Mouse (Mus musculus) forebrain, postnatal 0 days (tissue): ENCODE results near the gene Opn1sw. TPM values are rescaled to one million over a fixed set of nuclear protein-coding genes. Genes with fewer than 3 reads are reported as not detected.
"Not testable (repeated sequence)": the region's sequence is repeated elsewhere in the genome, so short reads cannot be mapped to it uniquely, and the experiment has no call there.

ENCODE experiments used
- ATAC-seq: fragments of 200-750 bp; cut with Nextera tagmentation; 2 replicates; pipeline ENCODE4 v1.8.0; 2017; ENCODE audit warnings: mild to moderate bottlenecking, moderate library complexity
- DNase-seq: peaks from one replicate; pipeline ENCODE4 v3.0.0-alpha.2; 2015
- H3K27ac ChIP-seq: fragments of 300-500 bp; sonication (generic); 2 replicates; pipeline ENCODE4 v1.5.1; 2014; ENCODE audit warnings: low read depth, mild to moderate bottlenecking, antibody characterized with exemption, low read length, moderate library complexity, mixed read lengths
- H3K27me3 ChIP-seq: fragments of 300-500 bp; sonication (generic); 2 replicates; pipeline ENCODE4 v1.6.1; 2014; ENCODE audit warnings: mild to moderate bottlenecking, low read length, mixed read lengths; ENCODE audit not compliant: insufficient read depth
- H3K36me3 ChIP-seq: fragments of 300-500 bp; sonication (generic); 2 replicates; pipeline ENCODE4 v1.6.1; 2014; ENCODE audit warnings: mild to moderate bottlenecking, moderate library complexity; ENCODE audit not compliant: insufficient read depth
- H3K4me1 ChIP-seq: fragments of 300-500 bp; sonication (generic); 2 replicates; pipeline ENCODE4 v1.6.1; 2014; ENCODE audit warnings: antibody characterized with exemption; ENCODE audit not compliant: insufficient read depth
- H3K4me2 ChIP-seq: fragments of 300-500 bp; sonication (generic); 2 replicates; pipeline ENCODE4 v1.6.1; 2014; ENCODE audit warnings: low read depth, mild to moderate bottlenecking, moderate library complexity
- H3K4me3 ChIP-seq: fragments of 300-500 bp; sonication (generic); 2 replicates; pipeline ENCODE4 v1.5.1; 2014; ENCODE audit warnings: low read depth, low read length, mixed read lengths
- H3K9ac ChIP-seq: fragments of 300-500 bp; sonication (generic); 2 replicates; pipeline ENCODE4 v1.6.1; 2014; ENCODE audit warnings: mild to moderate bottlenecking
- H3K9me3 ChIP-seq: fragments of 300-500 bp; sonication (generic); 2 replicates; pipeline ENCODE4 v1.6.1; 2016; ENCODE audit warnings: low read length
- CTCF ChIP-seq: sonication (generic); IDR thresholded peaks from 2 replicates; pipeline ENCODE4 v1.5.1; 2016; ENCODE audit warnings: antibody characterized with exemption, control low read depth, low read depth
- WGBS: fragments of 180-500 bp; shearing (Covaris S2); extraction: QIAGEN DNeasy Blood & Tissue Kit; methylation state at CpG from one replicate; pipeline ENCODE4 v1.1.7; 2014; 5-methylcytosine and 5-hydroxymethylcytosine counted together
- microRNA-seq, 2 experiments: library from miRNA; unstranded; fragments of <30 nt; microRNA quantifications; one replicate each; pipeline ENCODE4; 2016
- polyA plus RNA-seq: library from polyadenylated mRNA; unstranded; fragments of >200 nt; fragmentation: Nextera tagmentation; extraction: Ambion mirVana; gene quantifications from 2 replicates; pipeline ENCODE4 v1.2.1, GENCODE M21; 2015
- total RNA-seq: library from RNA; depleted of rRNA; stranded (reverse); fragments of >200 nt; gene quantifications from 2 replicates; pipeline ENCODE4 v1.2.3, GENCODE M21; 2014; rRNA removed

The Opn1sw gene
- total and polyA plus RNA-seq, 2 experiments from 2014 or later, result 0.45 to 7.0 TPM

DNA sequence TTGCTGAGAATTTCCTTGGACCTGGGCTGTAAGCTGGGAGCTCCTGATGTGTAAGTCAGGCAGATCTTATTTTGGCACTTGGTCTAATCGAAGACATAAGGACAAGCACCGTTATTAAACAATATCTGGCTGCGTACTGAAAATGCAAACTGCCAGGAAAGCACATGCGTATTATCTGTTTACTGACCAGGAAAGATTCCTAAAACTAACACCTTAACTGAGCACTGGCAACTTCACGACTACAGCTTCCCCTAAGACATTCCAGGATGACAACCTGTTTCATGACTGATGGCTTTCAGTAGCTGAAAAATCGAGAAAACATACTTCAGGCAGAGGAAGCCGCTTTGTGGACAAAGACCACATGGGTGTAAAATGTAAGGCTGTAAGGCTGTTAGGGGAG is 41.1 kb downstream of the Opn1sw start:
- DNase-seq (no peak), ATAC-seq (no peak)
- peak overlapping the region; percentile 78 for H3K27ac ChIP-seq
- H3K4me1 ChIP-seq, result peaks cover 5% of the 10 kb centered on the region; the same call in 1 of the 2 replicates
- no peak for TF ChIP-seq CTCF
- peak overlapping the region; percentile 71 for H3K4me2 ChIP-seq
- peak overlapping the region; percentile 59 for H3K9ac ChIP-seq
- H3K9me3 ChIP-seq, result no peaks in the 10 kb centered on the region
- H3K4me3 ChIP-seq, result peak overlapping the region; percentile 89
- 29% methylated on average over 7 of the region's 7 CpGs for WGBS
- H3K36me3 ChIP-seq, result no peaks in the 10 kb centered on the region
- H3K27me3 ChIP-seq, result no peaks in the 10 kb centered on the region

GRCm38 (mm10) chr6:29346512-29346911 is 41.8 kb downstream of the Opn1sw start:
- not testable (repeated sequence) for ATAC-seq, DNase-seq, H3K4me1 ChIP-seq, H3K4me3 ChIP-seq, H3K9ac ChIP-seq, H3K4me2 ChIP-seq, H3K36me3 ChIP-seq, H3K9me3 ChIP-seq, H3K27me3 ChIP-seq, H3K27ac ChIP-seq
- 94% methylated on average over 2 of the region's 2 CpGs for WGBS

- DNase-seq, result no peak
- Histone ChIP-seq H3K4me1 (no peaks in the 10 kb centered on the region), H3K9me3 (no peaks in the 10 kb centered on the region), H3K36me3 (no peaks in the 10 kb centered on the region), H3K4me3 (no peak overlapping the region), H3K9ac (no peak overlapping the region), H3K27ac (no peak overlapping the region), H3K27me3 (no peaks in the 10 kb centered on the region), H3K4me2 (no peak overlapping the region)
- no peak for TF ChIP-seq CTCF
- 71% methylated on average over 4 of the region's 4 CpGs for WGBS
- no peak for ATAC-seq
Measured at GRCm38 (mm10) chr6:29329514-29329913, 58.8 kb downstream of the Opn1sw start.

- TF ChIP-seq CTCF, result no peak
- no peaks in the 10 kb centered on the region for H3K9me3 ChIP-seq
- H3K36me3 ChIP-seq, result no peaks in the 10 kb centered on the region
- no peak overlapping the region for H3K27ac ChIP-seq
- H3K4me3 ChIP-seq, result no peak overlapping the region
- ATAC-seq (no peak), DNase-seq (no peak)
- H3K4me2 ChIP-seq, result no peak overlapping the region
- no peaks in the 10 kb centered on the region for H3K27me3 ChIP-seq
- 87% methylated on average over 9 of the region's 9 CpGs for whole genome bisulfite sequencing
- no peaks in the 10 kb centered on the region for H3K4me1 ChIP-seq
- no peak overlapping the region for H3K9ac ChIP-seq
Measured at GRCm38 (mm10) chr6:29326961-29327360, 61.3 kb downstream of the Opn1sw start.

Small RNAs within 50 kb of the gene (microRNA-seq; reads per million reads assigned to microRNA genes)
- gene Gm26220 (0 reads per million in 2 experiments), gene Gm44354 (0 reads per million in 2 experiments)

Other genes starting within 250 kb of the Opn1sw start
- 32.8 and 33.5 TPM in 2 replicates for gene Rbm28, start 223.5 kb downstream of the Opn1sw start, total RNA-seq
- gene Rbm28, start 223.5 kb downstream of the Opn1sw start, polyA plus RNA-seq, result 14.7 and 18.0 TPM in 2 replicates
- gene Prrt4, start 208.9 kb downstream of the Opn1sw start, total RNA-seq, result 17.6 and 23.5 TPM in 2 replicates
- 9.0 and 12.1 TPM in 2 replicates for gene Prrt4, start 208.9 kb downstream of the Opn1sw start, polyA plus RNA-seq
- gene Impdh1, start 172.1 kb downstream of the Opn1sw start, total RNA-seq, result 27.2 and 42.8 TPM in 2 replicates
- 65.9 and 70.6 TPM in 2 replicates for gene Impdh1, start 172.1 kb downstream of the Opn1sw start, polyA plus RNA-seq
- gene Hilpda, start 116.0 kb downstream of the Opn1sw start, total RNA-seq, result 16.8 and 26.4 TPM in 2 replicates
- 37.4 and 41.2 TPM in 2 replicates for gene Hilpda, start 116.0 kb downstream of the Opn1sw start, polyA plus RNA-seq
- gene Fam71f2, start 108.9 kb downstream of the Opn1sw start, total RNA-seq, result 0.62 TPM in 1 of 2 replicates, not detected in the other
- 0.64 and 0.79 TPM in 2 replicates for gene Fam71f2, start 108.9 kb downstream of the Opn1sw start, polyA plus RNA-seq
- not detected in 2 replicates for gene Fam71f1, start 69.3 kb downstream of the Opn1sw start, total RNA-seq
- not detected in 2 replicates for gene Fam71f1, start 69.3 kb downstream of the Opn1sw start, polyA plus RNA-seq
- gene Calu, start 40.4 kb downstream of the Opn1sw start, total RNA-seq, result 132 and 159 TPM in 2 replicates
- gene Calu, start 40.4 kb downstream of the Opn1sw start, polyA plus RNA-seq, result 122 and 134 TPM in 2 replicates
- gene Ccdc136, start 7.8 kb upstream of the Opn1sw start, total RNA-seq, result 46.6 and 56.9 TPM in 2 replicates
- gene Ccdc136, start 7.8 kb upstream of the Opn1sw start, polyA plus RNA-seq, result 34.4 and 43.0 TPM in 2 replicates
- 4.3 and 7.9 TPM in 2 replicates for gene Flnc, start 44.8 kb upstream of the Opn1sw start, total RNA-seq
- gene Flnc, start 44.8 kb upstream of the Opn1sw start, polyA plus RNA-seq, result 0.70 and 0.90 TPM in 2 replicates
- 279 and 344 TPM in 2 replicates for gene Atp6v1f, start 79.2 kb upstream of the Opn1sw start, total RNA-seq
- 362 and 434 TPM in 2 replicates for gene Atp6v1f, start 79.2 kb upstream of the Opn1sw start, polyA plus RNA-seq
- gene Atp6v1fnb, start 83.0 kb upstream of the Opn1sw start, total RNA-seq, result 0.31 and 1.7 TPM in 2 replicates
- 0.42 TPM in 1 of 2 replicates, not detected in the other for gene Atp6v1fnb, start 83.0 kb upstream of the Opn1sw start, polyA plus RNA-seq
- 9.8 and 31.2 TPM in 2 replicates for gene Kcp, start 119.5 kb upstream of the Opn1sw start, total RNA-seq
- gene Kcp, start 119.5 kb upstream of the Opn1sw start, polyA plus RNA-seq, result 5.2 and 6.7 TPM in 2 replicates
- 3.2 and 3.9 TPM in 2 replicates for gene Irf5, start 138.2 kb upstream of the Opn1sw start, total RNA-seq
- gene Irf5, start 138.2 kb upstream of the Opn1sw start, polyA plus RNA-seq, result 1.5 and 1.9 TPM in 2 replicates
- gene Tnpo3, start 221.4 kb upstream of the Opn1sw start, total RNA-seq, result 103 and 105 TPM in 2 replicates
- 56.0 and 69.4 TPM in 2 replicates for gene Tnpo3, start 221.4 kb upstream of the Opn1sw start, polyA plus RNA-seq